Mouse (Mus musculus) neural tube, embryonic 11.5 days (tissue): ENCODE measurements around the gene Nhsl1. TPM values are rescaled to one million over a fixed set of nuclear protein-coding genes. Genes with fewer than 3 reads are reported as not detected.

ENCODE experiments used
- ATAC-seq: fragments of 200-750 bp; cut with Nextera tagmentation; 2 replicates; pipeline ENCODE4 v1.8.0; 2017; ENCODE audit warnings: moderate number of reproducible peaks, mild to moderate bottlenecking, moderate TSS enrichment, moderate library complexity; ENCODE audit not compliant: insufficient read depth, low FRiP score, low TSS enrichment
- DNase-seq: peaks from one replicate; pipeline ENCODE4 v3.0.0-alpha.2; 2015; ENCODE audit warnings: low spot score
- H3K27ac ChIP-seq: fragments of 300-500 bp; sonication (generic); 2 replicates; pipeline ENCODE4 v1.5.1; 2014; ENCODE audit warnings: low read depth, mild to moderate bottlenecking, low read length
- H3K27me3 ChIP-seq: fragments of 300-500 bp; sonication (generic); 2 replicates; pipeline ENCODE4 v1.6.1; 2014; ENCODE audit warnings: mild to moderate bottlenecking, low read length, mixed read lengths; ENCODE audit not compliant: control insufficient read depth, insufficient read depth
- H3K36me3 ChIP-seq: fragments of 300-500 bp; sonication (generic); 2 replicates; pipeline ENCODE4 v1.6.1; 2014; ENCODE audit warnings: mild to moderate bottlenecking, low read length, moderate library complexity, mixed read lengths; ENCODE audit not compliant: control insufficient read depth, insufficient read depth
- H3K4me1 ChIP-seq: fragments of 300-500 bp; sonication (generic); 2 replicates; pipeline ENCODE4 v1.6.1; 2014; ENCODE audit warnings: low read length, mixed read lengths; ENCODE audit not compliant: control insufficient read depth, insufficient read depth
- H3K4me2 ChIP-seq: fragments of 300-500 bp; sonication (generic); 2 replicates; pipeline ENCODE4 v1.6.1; 2014; ENCODE audit warnings: low read depth, mild to moderate bottlenecking, moderate library complexity
- H3K4me3 ChIP-seq: fragments of 300-500 bp; sonication (generic); 2 replicates; pipeline ENCODE4 v1.5.1; 2014; ENCODE audit warnings: low read depth, low read length
- H3K9ac ChIP-seq: fragments of 300-500 bp; sonication (generic); 2 replicates; pipeline ENCODE4 v1.6.1; 2014; ENCODE audit warnings: mild to moderate bottlenecking, low read length
- H3K9me3 ChIP-seq: fragments of 300-500 bp; sonication (generic); 2 replicates; pipeline ENCODE4 v1.6.1; 2016; ENCODE audit warnings: low read length; ENCODE audit not compliant: control insufficient read depth
- WGBS: fragments of 180-500 bp; shearing (Covaris S2); extraction: QIAGEN DNeasy Blood & Tissue Kit; methylation state at CpG from one replicate; pipeline ENCODE4 v1.1.7; 2014; 5-methylcytosine and 5-hydroxymethylcytosine counted together
- polyA plus RNA-seq: library from polyadenylated mRNA; unstranded; fragments of >200 nt; fragmentation: Nextera tagmentation; extraction: Ambion mirVana; gene quantifications from 2 replicates; pipeline ENCODE4 v1.2.1, GENCODE M21; 2014

Nhsl1 gene
- polyA plus RNA-seq, 1 experiment from 2014 or later = 19.6 TPM

GRCm38 (mm10) chr10:18334734-18335133 lies 15.9 kb downstream of the Nhsl1 start:
- no peaks in the 10 kb centered on the region for H3K27me3 ChIP-seq
- no peak overlapping the region for H3K4me2 ChIP-seq
- ATAC-seq (no peak), DNase-seq (no peak)
- H3K9ac ChIP-seq = no peak overlapping the region
- WGBS = 72% methylated on average over 9 of the region's 9 CpGs
- H3K4me3 ChIP-seq = no peak overlapping the region
- H3K9me3 ChIP-seq = no peaks in the 10 kb centered on the region
- no peak overlapping the region for H3K27ac ChIP-seq
- H3K36me3 ChIP-seq = no peaks in the 10 kb centered on the region
- H3K4me1 ChIP-seq = peaks cover 2% of the 10 kb centered on the region; the same call in 1 of the 2 replicates

- Histone ChIP-seq H3K4me2 (no peak overlapping the region), H3K27me3 (no peaks in the 10 kb centered on the region), H3K9ac (no peak overlapping the region), H3K36me3 (no peaks in the 10 kb centered on the region), H3K4me1 (no peaks in the 10 kb centered on the region), H3K4me3 (no peak overlapping the region), H3K9me3 (no peaks in the 10 kb centered on the region), H3K27ac (no peak overlapping the region)
- ATAC-seq = no peak
- DNase-seq = no peak
- WGBS = 91% methylated on average over 5 of the region's 5 CpGs
Observed at GRCm38 (mm10) chr10:18337725-18338124, 18.9 kb downstream of the Nhsl1 start.

GRCm38 (mm10) chr10:18339386-18339785 lies 20.6 kb downstream of the Nhsl1 start:
- Histone ChIP-seq H3K36me3 (no peaks in the 10 kb centered on the region), H3K4me2 (no peak overlapping the region), H3K4me3 (no peak overlapping the region), H3K27ac (no peak overlapping the region), H3K9me3 (no peaks in the 10 kb centered on the region), H3K27me3 (no peaks in the 10 kb centered on the region), H3K4me1 (no peaks in the 10 kb centered on the region), H3K9ac (no peak overlapping the region)
- no peak for ATAC-seq
- no peak for DNase-seq
- WGBS = 83% methylated on average over 6 of the region's 6 CpGs

DNA sequence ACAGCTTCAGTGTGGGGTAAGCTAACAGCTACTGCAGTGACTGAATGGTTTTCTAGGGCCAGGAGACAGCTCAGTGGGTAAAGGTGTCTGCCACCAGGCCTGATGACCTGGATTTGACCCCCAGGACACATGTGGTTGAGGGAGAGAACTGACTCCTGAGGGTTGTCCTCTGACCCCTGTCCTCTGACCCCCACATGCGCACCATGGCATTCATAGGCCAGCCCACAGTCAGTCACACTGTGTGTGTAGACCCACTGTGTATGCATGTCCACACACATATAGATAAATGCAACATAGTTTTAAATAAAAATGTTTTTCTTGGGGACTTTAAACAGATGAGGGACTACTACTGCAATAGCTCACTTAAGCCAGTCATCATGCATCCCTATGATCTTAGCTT lies 22.1 kb downstream of the Nhsl1 start:
- no peaks in the 10 kb centered on the region for H3K4me1 ChIP-seq
- no peak overlapping the region for H3K27ac ChIP-seq
- ATAC-seq = no peak
- H3K9ac ChIP-seq = no peak overlapping the region
- no peak for DNase-seq
- 75% methylated on average over 1 of the region's 1 CpGs for WGBS
- no peak overlapping the region for H3K4me2 ChIP-seq
- no peaks in the 10 kb centered on the region for H3K9me3 ChIP-seq
- no peak overlapping the region for H3K4me3 ChIP-seq
- H3K27me3 ChIP-seq = no peaks in the 10 kb centered on the region
- H3K36me3 ChIP-seq = no peaks in the 10 kb centered on the region

DNA sequence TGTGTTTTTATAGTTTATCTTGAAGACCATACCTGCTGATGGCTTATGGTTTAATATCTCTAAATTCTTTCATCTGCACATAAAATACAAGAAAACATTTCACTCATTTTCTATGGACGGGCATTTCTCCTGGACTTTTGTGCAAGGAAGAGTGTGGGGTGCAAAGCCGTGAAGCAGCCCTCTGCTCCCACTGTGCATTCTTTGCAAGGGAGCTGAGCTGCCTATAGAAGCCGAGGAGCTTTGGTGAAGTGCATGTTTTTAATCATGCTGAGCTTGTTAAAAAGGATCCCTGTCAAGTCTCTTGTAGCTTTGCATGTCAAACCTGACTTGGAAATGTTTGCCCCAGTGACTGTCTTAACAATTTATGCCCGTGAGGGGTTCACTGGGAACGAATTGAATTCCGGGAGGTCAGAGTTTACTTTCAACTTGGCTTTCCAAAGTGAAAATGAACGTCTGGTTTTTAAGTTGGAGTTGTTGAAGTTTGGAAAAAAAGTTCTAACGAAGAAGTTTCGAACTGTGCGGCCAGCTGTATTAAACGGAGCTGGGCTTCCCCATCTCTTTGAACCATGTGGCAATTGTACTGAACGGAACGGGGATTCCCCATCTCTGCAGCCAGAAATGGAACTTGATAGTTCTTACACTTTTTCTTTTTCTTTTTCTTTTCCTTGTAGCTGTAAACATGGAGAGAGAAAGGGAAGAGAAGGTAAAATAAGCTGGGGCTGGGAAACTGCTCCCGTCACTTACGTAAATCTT lies 22.8 kb downstream of the Nhsl1 start:
- ATAC-seq (no peak; the same call in 1 of the 2 replicates), DNase-seq (no peak)
- Histone ChIP-seq H3K27ac (no peak overlapping the region), H3K36me3 (no peaks in the 10 kb centered on the region), H3K9me3 (no peaks in the 10 kb centered on the region), H3K4me1 (no peaks in the 10 kb centered on the region), H3K4me3 (no peak overlapping the region), H3K27me3 (no peaks in the 10 kb centered on the region), H3K4me2 (no peak overlapping the region), H3K9ac (no peak overlapping the region)
- WGBS = 48% methylated on average over 15 of the region's 15 CpGs

- DNase-seq = no peak
- Histone ChIP-seq H3K36me3 (no peaks in the 10 kb centered on the region), H3K9ac (no peak overlapping the region), H3K4me2 (no peak overlapping the region), H3K4me1 (no peaks in the 10 kb centered on the region), H3K27me3 (no peaks in the 10 kb centered on the region), H3K4me3 (no peak overlapping the region), H3K9me3 (no peaks in the 10 kb centered on the region), H3K27ac (no peak overlapping the region)
- ATAC-seq = no peak
- 94% methylated on average over 15 of the region's 15 CpGs for WGBS
Observed at GRCm38 (mm10) chr10:18347231-18347630, 28.4 kb downstream of the Nhsl1 start.

DNA sequence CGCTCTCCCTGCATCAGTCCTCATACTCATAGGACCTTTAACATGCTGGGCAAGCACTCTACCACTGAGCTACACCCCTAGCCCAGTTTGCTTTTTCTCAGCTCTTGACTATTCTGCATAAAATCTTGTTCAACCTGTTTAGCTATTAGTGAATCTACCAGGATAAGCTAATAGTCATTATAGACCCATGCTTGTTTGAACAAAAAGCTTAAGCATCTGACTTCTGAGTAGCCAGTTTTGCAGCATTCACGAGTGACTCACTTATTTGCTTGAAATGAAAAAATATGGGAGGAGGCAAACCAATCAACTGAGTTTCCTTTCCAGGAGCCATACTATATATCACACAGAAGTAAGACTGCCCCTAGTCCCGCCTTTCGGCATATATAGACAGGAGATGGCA lies 32.0 kb downstream of the Nhsl1 start:
- Histone ChIP-seq H3K9me3 (no peaks in the 10 kb centered on the region), H3K27ac (no peak overlapping the region), H3K9ac (no peak overlapping the region), H3K4me3 (no peak overlapping the region), H3K4me2 (no peak overlapping the region), H3K36me3 (no peaks in the 10 kb centered on the region), H3K27me3 (no peaks in the 10 kb centered on the region), H3K4me1 (no peaks in the 10 kb centered on the region; the same call in 1 of the 2 replicates)
- WGBS = 94% methylated on average over 4 of the region's 4 CpGs
- DNase-seq (no peak), ATAC-seq (no peak)

GRCm38 (mm10) chr10:18352937-18353336 lies 34.2 kb downstream of the Nhsl1 start:
- no peak overlapping the region for H3K4me2 ChIP-seq
- no peaks in the 10 kb centered on the region for H3K27me3 ChIP-seq
- ATAC-seq (no peak), DNase-seq (no peak)
- H3K27ac ChIP-seq = no peak overlapping the region
- no peaks in the 10 kb centered on the region; the same call in 1 of the 2 replicates for H3K4me1 ChIP-seq
- no peaks in the 10 kb centered on the region for H3K9me3 ChIP-seq
- no peaks in the 10 kb centered on the region for H3K36me3 ChIP-seq
- H3K4me3 ChIP-seq = no peak overlapping the region
- 86% methylated on average over 5 of the region's 5 CpGs for WGBS
- no peak overlapping the region for H3K9ac ChIP-seq

- peak; percentile 60; the same call in 1 of the 2 replicates for ATAC-seq
- Histone ChIP-seq H3K9me3 (no peaks in the 10 kb centered on the region), H3K27ac (no peak overlapping the region), H3K36me3 (no peaks in the 10 kb centered on the region), H3K4me2 (no peak overlapping the region), H3K9ac (no peak overlapping the region), H3K4me3 (no peak overlapping the region), H3K27me3 (no peaks in the 10 kb centered on the region), H3K4me1 (no peaks in the 10 kb centered on the region; the same call in 1 of the 2 replicates)
- DNase-seq = no peak
- 54% methylated on average over 8 of the region's 8 CpGs for WGBS
Observed at GRCm38 (mm10) chr10:18354103-18354502, 35.3 kb downstream of the Nhsl1 start.
